Mouse (Mus musculus) T-helper 17 cell (primary cell): Measurements from ENCODE around the gene Hnrnpul1.

Experiments
- in situ Hi-C, 2 experiments: fragments of 300-600 bp; cut with MboI, MseI; formaldehyde crosslinking; loops; 1 replicate in 1 of 2; 2 replicates in 1 of 2; pipeline ENCODE4 v1.15.1; 2025; ENCODE audit warnings: high pct_unique_total_duplicates in 2 of 2

The Hnrnpul1 gene

GRCm38 (mm10) chr7:25781937-25782610, 27.5 kb upstream of the Hnrnpul1 start:
- in situ Hi-C loops, result loop anchor here in 1 of 2 experiments (25.0 kb wide), 1 partner anchor 1395 kb away; the partner anchor contains the start of gene Smg9

GRCm38 (mm10) chr7:25781321-25781936, 26.9 kb upstream of the Hnrnpul1 start:
- in situ Hi-C loops, result loop anchor here in 1 of 2 experiments (25.0 kb wide), 1 partner anchor 1394 kb away; the partner anchor contains the start of gene Smg9

- in situ Hi-C loops, result loop anchor here in 1 of 2 experiments (25.0 kb wide), 1 partner anchor 1393 kb away; the partner anchor contains the start of gene Smg9
Measured at GRCm38 (mm10) chr7:25780753-25781152, 26.2 kb upstream of the Hnrnpul1 start.

DNA sequence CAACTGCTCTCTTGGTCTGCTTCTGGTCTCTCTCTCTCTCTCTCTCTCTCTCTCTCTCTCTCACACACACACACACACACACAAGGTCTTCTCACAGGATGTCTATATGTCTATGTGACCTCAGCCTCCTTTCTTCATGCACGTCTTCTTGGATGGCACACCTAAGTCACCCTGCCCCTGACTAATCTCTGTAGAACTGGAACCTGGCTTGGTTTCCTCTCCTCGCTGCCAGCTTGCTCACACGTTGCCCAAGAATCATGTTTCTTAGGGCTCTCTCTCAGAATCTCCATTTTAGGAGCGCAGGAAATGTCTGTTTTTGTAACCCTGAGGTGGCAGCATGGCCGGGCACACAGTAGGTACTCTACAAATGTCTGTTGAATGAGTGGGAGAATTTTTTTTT, 25.5 kb upstream of the Hnrnpul1 start:
- in situ Hi-C loops, result loop anchor here in 1 of 2 experiments (25.0 kb wide), 1 partner anchor 1393 kb away; the partner anchor contains the start of gene Smg9

DNA sequence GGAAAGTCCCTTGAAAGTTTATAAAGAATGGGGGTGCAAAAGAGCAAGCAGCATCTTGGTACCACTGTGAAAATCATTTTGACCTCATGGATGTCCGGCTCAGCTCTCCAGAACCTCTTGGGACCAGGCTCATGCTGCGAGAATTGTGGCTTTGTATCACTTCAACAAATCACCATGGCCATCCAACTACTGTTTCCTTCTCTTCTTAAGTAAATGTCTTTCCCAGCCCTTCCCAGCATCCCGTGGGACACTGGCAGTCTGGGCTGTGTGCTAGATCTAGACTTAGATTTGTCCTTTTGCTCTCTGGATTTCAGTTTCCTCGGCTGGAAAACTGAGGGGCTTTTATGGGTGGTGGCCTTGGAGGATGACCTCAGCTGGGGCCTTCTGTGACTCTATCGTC, 13.7 kb upstream of the Hnrnpul1 start:
- in situ Hi-C loops, result no loop called here

DNA sequence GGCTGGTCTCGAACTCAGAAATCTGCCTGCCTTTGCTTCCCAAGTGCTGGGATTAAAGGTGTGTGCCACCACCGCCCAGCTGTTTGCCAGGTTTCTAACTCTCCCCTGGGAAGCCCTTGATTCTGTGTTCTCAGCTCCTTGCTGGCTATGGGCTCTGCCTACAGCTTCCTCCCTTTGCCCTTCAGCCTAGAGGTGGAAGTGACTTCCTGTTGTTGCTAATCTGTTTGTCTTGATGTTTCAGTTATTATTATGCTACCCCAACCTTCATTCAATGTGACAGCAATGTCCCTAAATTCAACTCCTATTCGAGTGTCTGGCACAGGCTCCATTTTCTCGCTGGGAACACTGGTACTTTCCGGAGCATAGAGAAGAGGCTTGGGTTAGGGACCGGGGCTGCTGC, 11.6 kb upstream of the Hnrnpul1 start:
- in situ Hi-C loops, result no loop called here

DNA sequence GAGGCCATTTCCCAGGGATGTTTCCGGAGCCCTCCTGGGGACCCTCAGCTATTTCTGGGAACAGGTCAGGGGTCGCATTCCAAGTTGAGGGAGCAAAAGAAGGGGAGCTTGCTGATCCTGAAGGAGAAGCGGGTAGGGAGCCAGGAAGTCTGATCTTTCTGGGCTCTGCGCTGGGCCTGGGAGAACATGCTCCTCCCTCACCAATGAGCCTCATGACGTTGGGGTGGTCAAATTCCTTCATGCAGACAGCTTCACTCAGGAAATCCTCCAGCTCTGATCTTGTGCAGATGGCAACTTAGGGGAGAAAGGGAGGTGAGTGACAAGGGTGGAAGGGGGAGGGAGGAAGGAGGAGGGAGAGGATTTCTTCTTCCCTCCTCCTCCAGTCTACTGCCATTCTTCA, 9.7 kb upstream of the Hnrnpul1 start:
- in situ Hi-C loops, result no loop called here

DNA sequence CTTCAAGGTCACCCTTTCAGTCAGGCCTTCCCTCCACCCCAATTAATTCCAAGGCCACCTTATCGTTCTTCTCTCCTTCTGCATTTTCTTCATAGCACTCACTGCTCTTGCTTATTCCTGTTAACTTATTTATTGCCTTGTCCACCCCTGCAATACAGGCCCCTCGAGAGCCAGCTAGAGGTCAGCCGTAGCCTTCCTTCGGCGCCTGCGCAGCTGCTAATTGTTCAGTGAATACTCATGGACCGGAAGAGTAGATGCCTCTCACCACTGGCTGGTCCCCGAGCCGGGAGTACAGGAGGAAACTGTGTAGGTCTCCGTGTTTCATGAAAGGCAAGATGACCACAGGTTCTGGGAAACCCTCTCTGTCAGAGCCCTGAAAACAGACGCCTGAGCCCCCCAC, 9.1 kb upstream of the Hnrnpul1 start:
- in situ Hi-C loops, result no loop called here

DNA sequence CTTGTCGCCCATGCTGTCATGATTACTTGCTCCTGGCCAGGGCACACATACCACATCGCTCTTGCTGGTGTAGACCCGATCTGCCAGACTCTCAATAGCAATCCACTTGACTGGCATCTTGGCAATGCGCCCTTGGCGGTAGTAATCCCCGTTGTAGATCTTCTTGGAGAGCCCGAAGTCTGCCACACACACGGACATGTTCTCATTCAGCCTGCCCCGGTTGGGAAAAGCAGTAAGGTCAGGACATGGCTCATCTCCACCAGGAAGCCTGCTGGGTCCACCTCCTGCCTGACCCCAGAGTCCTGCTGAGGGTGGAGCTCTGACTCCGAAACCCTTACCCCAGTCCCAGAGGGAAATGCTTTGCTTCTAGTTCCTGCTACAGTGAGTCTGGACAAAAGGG, 6.8 kb upstream of the Hnrnpul1 start:
- in situ Hi-C loops, result no loop called here

GRCm38 (mm10) chr7:25756011-25756410, 1.5 kb upstream of the Hnrnpul1 start:
- in situ Hi-C loops, result loop anchor here (5.0 kb wide), 1 partner anchor 51 kb away; no protein-coding TSS in a partner anchor

GRCm38 (mm10) chr7:25755468-25755833, 894 bp upstream of the Hnrnpul1 start:
- in situ Hi-C loops, result loop anchor here (5.0 kb wide), 1 partner anchor 52 kb away; no protein-coding TSS in a partner anchor

DNA sequence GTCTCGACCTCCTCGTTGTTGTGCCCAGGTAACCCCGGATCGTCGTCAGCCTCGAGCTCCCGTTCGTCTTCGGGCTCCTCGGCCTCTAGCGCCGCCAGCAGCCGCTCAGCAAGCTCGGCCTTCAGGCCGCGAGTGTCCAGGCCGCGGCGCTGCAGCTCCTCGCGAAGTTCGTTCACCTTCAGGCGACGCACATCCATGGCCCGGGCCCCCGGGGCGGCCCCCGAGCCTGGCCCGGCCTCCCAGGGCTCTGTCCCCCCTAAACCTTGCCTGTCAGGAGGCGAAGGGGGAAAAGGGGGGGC, 169 bp downstream of the Hnrnpul1 start:
- in situ Hi-C loops, result no loop called here

GRCm38 (mm10) chr7:25753643-25754438, 716 bp downstream of the Hnrnpul1 start:
- in situ Hi-C loops, result no loop called here

GRCm38 (mm10) chr7:25753076-25753475, 1.5 kb downstream of the Hnrnpul1 start:
- in situ Hi-C loops, result no loop called here

GRCm38 (mm10) chr7:25746844-25747243, 7.7 kb downstream of the Hnrnpul1 start:
- in situ Hi-C loops, result no loop called here

GRCm38 (mm10) chr7:25738277-25738676, 16.3 kb downstream of the Hnrnpul1 start:
- in situ Hi-C loops, result loop anchor here in 1 of 2 experiments (5.0 kb wide), 1 partner anchor 36 kb away; no protein-coding TSS in a partner anchor

- in situ Hi-C loops, result loop anchor here in 1 of 2 experiments (5.0 kb wide), 1 partner anchor 35 kb away; no protein-coding TSS in a partner anchor
Measured at GRCm38 (mm10) chr7:25736920-25737319, 17.6 kb downstream of the Hnrnpul1 start.

DNA sequence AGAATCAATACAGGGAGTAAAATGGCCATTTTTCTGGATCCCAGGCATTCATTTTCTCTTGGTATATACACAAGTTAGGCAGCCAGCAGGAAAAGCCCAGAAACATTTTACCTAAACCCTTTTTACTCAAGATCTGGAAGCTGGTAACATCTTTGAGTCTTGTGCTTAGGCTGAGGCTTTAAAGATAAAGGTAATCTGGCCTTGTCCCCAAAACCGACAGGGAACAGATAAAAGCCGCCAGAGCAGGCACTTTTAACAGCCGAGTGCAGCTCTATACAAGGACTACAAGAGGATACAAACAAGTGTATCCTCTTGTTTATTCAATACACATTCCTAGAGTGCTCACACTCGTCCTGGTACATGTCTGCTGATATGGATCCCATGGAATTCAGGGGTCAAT, 19.6 kb downstream of the Hnrnpul1 start:
- in situ Hi-C loops, result loop anchor here in 1 of 2 experiments (5.0 kb wide), 1 partner anchor 33 kb away; no protein-coding TSS in a partner anchor

GRCm38 (mm10) chr7:25731294-25732055, 23.1 kb downstream of the Hnrnpul1 start:
- in situ Hi-C loops, result no loop called here

- in situ Hi-C loops, result no loop called here
Measured at GRCm38 (mm10) chr7:25729862-25730261, 24.7 kb downstream of the Hnrnpul1 start.

DNA sequence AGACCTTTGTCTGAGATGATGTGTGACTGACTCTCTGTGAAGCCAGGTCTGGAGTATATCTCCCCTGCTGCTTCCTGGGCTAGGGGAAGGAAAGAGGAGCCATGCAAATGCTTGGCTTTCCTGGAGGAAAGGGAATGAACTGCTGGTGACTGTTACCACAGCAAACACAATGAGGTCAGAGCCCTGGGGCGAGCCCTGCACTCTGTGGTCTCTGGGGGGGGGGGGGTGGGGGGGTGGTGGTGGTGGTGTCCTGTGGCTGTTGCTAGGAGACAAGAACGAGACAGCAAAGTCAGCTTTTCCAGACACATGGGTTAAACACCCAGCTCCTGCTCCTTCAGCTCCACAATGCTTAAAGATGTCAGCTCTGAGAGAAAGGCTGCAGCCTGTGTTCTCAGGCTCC, 25.2 kb downstream of the Hnrnpul1 start:
- in situ Hi-C loops, result no loop called here
